Mouse (Mus musculus) midbrain, embryonic 11.5 days (tissue): ENCODE results near the gene Wdr1. TPM values are rescaled to one million over a fixed set of nuclear protein-coding genes. Genes with fewer than 3 reads are reported as not detected.

Experiments used
- ATAC-seq: fragments of 200-750 bp; cut with Nextera tagmentation; 2 replicates; pipeline ENCODE4 v1.8.0; 2017; ENCODE audit warnings: moderate TSS enrichment, moderate library complexity; ENCODE audit not compliant: low FRiP score
- DNase-seq: peaks from one replicate; pipeline ENCODE4 v3.0.0; 2015; ENCODE audit warnings: low spot score; ENCODE audit errors: missing footprints
- H3K27ac ChIP-seq: fragments of 300-500 bp; sonication (generic); 2 replicates; pipeline ENCODE4 v1.5.1; 2014; ENCODE audit warnings: low read depth, low read length
- H3K27me3 ChIP-seq: fragments of 300-500 bp; sonication (generic); 2 replicates; pipeline ENCODE4 v1.6.1; 2014; ENCODE audit warnings: mild to moderate bottlenecking, low read length, moderate library complexity, mixed read lengths; ENCODE audit not compliant: control insufficient read depth, insufficient read depth
- H3K36me3 ChIP-seq: fragments of 300-500 bp; sonication (generic); 2 replicates; pipeline ENCODE4 v1.6.1; 2014; ENCODE audit warnings: mild to moderate bottlenecking, low read length, moderate library complexity, mixed read lengths; ENCODE audit not compliant: control insufficient read depth, insufficient read depth
- H3K4me1 ChIP-seq: fragments of 300-500 bp; sonication (generic); 2 replicates; pipeline ENCODE4 v1.6.1; 2014; ENCODE audit warnings: low read length; ENCODE audit not compliant: control insufficient read depth, insufficient read depth
- H3K4me2 ChIP-seq: fragments of 300-500 bp; sonication (generic); 2 replicates; pipeline ENCODE4 v1.6.1; 2014; ENCODE audit warnings: mild to moderate bottlenecking, moderate library complexity
- H3K4me3 ChIP-seq: fragments of 300-500 bp; sonication (generic); 2 replicates; pipeline ENCODE4 v1.5.1; 2014; ENCODE audit warnings: low read depth, low read length
- H3K9ac ChIP-seq: fragments of 300-500 bp; sonication (generic); 2 replicates; pipeline ENCODE4 v1.6.1; 2014; ENCODE audit warnings: low read length
- H3K9me3 ChIP-seq: fragments of 300-500 bp; sonication (generic); 2 replicates; pipeline ENCODE4 v1.6.1; 2016; ENCODE audit warnings: low read length; ENCODE audit not compliant: control insufficient read depth
- WGBS: fragments of 180-500 bp; shearing (Covaris S2); extraction: QIAGEN DNeasy Blood & Tissue Kit; methylation state at CpG from one replicate; pipeline ENCODE4 v1.1.7; 2014; 5-methylcytosine and 5-hydroxymethylcytosine counted together
- polyA plus RNA-seq: library from polyadenylated mRNA; unstranded; fragments of >200 nt; fragmentation: Nextera tagmentation; extraction: Ambion mirVana; gene quantifications from 2 replicates; pipeline ENCODE4 v1.2.1, GENCODE M21; 2014

The Wdr1 gene
- polyA plus RNA-seq, 1 experiment from 2014 or later: 152 TPM

GRCm38 (mm10) chr5:38552615-38553014 is 10.4 kb downstream of the Wdr1 start:
- Histone ChIP-seq H3K4me1 (no peaks in the 10 kb centered on the region), H3K27me3 (no peaks in the 10 kb centered on the region), H3K36me3 (peaks cover 10% of the 10 kb centered on the region), H3K27ac (no peak overlapping the region), H3K9ac (no peak overlapping the region), H3K4me2 (no peak overlapping the region), H3K9me3 (no peaks in the 10 kb centered on the region), H3K4me3 (no peak overlapping the region)
- ATAC-seq (no peak), DNase-seq (no peak)
- WGBS: 96% methylated on average over 3 of the region's 3 CpGs

GRCm38 (mm10) chr5:38550221-38550768 is 12.7 kb downstream of the Wdr1 start:
- Histone ChIP-seq H3K4me1 (no peaks in the 10 kb centered on the region), H3K4me2 (no peak overlapping the region), H3K9me3 (no peaks in the 10 kb centered on the region), H3K4me3 (no peak overlapping the region), H3K9ac (no peak overlapping the region), H3K27me3 (no peaks in the 10 kb centered on the region), H3K27ac (no peak overlapping the region), H3K36me3 (peaks cover 23% of the 10 kb centered on the region)
- DNase-seq (no peak), ATAC-seq (no peak)
- 89% methylated on average over 1 of the region's 1 CpGs for WGBS

GRCm38 (mm10) chr5:38549461-38549909 is 13.5 kb downstream of the Wdr1 start:
- 92% methylated on average over 3 of the region's 3 CpGs for WGBS
- H3K27me3 ChIP-seq: no peaks in the 10 kb centered on the region
- H3K36me3 ChIP-seq: peaks cover 26% of the 10 kb centered on the region
- ATAC-seq (no peak), DNase-seq (no peak)
- H3K4me3 ChIP-seq: no peak overlapping the region
- no peak overlapping the region for H3K4me2 ChIP-seq
- no peaks in the 10 kb centered on the region for H3K4me1 ChIP-seq
- no peak overlapping the region for H3K27ac ChIP-seq
- no peak overlapping the region for H3K9ac ChIP-seq
- H3K9me3 ChIP-seq: no peaks in the 10 kb centered on the region

GRCm38 (mm10) chr5:38547375-38547774 is 15.6 kb downstream of the Wdr1 start:
- H3K4me3 ChIP-seq: no peak overlapping the region
- H3K27me3 ChIP-seq: no peaks in the 10 kb centered on the region
- H3K27ac ChIP-seq: no peak overlapping the region
- 92% methylated on average over 6 of the region's 6 CpGs for WGBS
- peaks cover 28% of the 10 kb centered on the region; the same call in 1 of the 2 replicates for H3K36me3 ChIP-seq
- no peaks in the 10 kb centered on the region for H3K4me1 ChIP-seq
- ATAC-seq: no peak
- DNase-seq: no peak
- no peak overlapping the region for H3K9ac ChIP-seq
- H3K9me3 ChIP-seq: no peaks in the 10 kb centered on the region
- H3K4me2 ChIP-seq: no peak overlapping the region

- no peak for DNase-seq
- no peak overlapping the region for H3K4me3 ChIP-seq
- H3K27me3 ChIP-seq: no peaks in the 10 kb centered on the region
- H3K9ac ChIP-seq: no peak overlapping the region
- H3K4me2 ChIP-seq: no peak overlapping the region
- no peak for ATAC-seq
- no peaks in the 10 kb centered on the region for H3K4me1 ChIP-seq
- no peak overlapping the region for H3K27ac ChIP-seq
- no peaks in the 10 kb centered on the region for H3K9me3 ChIP-seq
- WGBS: 89% methylated on average over 5 of the region's 5 CpGs
- H3K36me3 ChIP-seq: peaks cover 37% of the 10 kb centered on the region
These were observed 18.3 kb downstream of the Wdr1 start for GRCm38 (mm10) chr5:38544423-38545415.

DNA sequence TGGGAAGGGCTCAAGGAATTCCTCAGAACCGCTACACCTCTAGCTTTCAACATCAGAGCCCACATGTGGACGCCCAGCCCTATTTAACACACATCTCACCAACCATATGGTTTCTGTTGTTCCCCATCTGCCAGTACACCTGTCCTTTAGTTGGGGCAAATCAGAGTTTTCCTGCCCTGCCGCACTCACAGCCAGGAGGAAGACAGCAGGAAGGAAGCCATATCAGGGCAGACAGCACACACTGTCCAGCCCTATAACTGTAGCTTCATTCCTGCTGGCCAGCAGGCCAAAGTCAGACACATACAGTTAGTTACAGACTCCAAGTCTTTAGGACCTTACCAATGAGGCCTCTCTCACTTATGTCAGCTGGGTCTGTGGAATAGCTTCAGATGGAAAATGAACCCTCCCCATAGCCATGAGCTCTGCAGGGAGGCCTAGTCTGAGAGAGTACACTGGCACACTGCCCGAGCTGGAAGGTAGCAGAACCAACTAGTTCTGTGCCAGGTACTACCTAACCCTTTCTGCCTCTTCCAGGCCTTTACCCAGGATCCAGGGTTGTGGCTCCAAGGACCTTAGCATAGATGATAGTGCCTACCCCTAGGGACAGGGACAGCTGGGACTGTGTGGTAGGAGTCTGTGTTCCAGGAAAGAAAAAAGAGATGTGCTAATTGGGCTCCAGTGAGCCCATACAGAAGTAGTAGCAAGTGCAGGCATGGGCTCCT is 19.4 kb downstream of the Wdr1 start:
- no peaks in the 10 kb centered on the region for H3K4me1 ChIP-seq

DNA sequence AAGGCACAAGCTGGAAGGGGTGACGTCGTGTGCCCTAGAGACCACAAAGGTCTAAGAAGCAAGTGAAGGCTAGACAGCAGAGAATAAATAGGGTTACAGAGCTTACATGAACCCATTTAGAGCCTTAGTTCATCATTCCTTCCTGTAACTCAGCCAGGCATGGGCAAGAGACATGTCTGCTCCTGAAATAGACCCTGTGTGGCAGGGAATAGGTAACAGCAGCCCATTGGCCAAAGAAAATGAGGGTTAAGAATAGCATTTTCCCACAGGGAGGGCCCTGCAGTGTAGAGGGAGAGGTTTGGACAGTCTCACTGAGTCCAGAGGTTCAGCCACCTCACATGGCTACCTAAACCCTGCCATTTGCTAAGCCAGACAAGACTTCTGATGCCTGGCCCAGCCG is 21.3 kb downstream of the Wdr1 start:
- Histone ChIP-seq H3K4me3 (no peak overlapping the region), H3K4me2 (no peak overlapping the region), H3K36me3 (peaks cover 31% of the 10 kb centered on the region), H3K9me3 (no peaks in the 10 kb centered on the region), H3K9ac (no peak overlapping the region), H3K27ac (no peak overlapping the region), H3K27me3 (no peaks in the 10 kb centered on the region), H3K4me1 (no peaks in the 10 kb centered on the region)
- ATAC-seq: no peak
- DNase-seq: no peak
- 91% methylated on average over 3 of the region's 3 CpGs for WGBS

More for the DNA sequence above, 19.4 kb downstream of the Wdr1 start:
- Histone ChIP-seq H3K27ac (no peak overlapping the region), H3K36me3 (peaks cover 40% of the 10 kb centered on the region), H3K4me2 (no peak overlapping the region), H3K9ac (no peak overlapping the region), H3K4me3 (no peak overlapping the region), H3K9me3 (no peaks in the 10 kb centered on the region), H3K27me3 (no peaks in the 10 kb centered on the region)
- WGBS: 89% methylated on average over 4 of the region's 4 CpGs
- DNase-seq (no peak), ATAC-seq (no peak)

- Histone ChIP-seq H3K9me3 (no peaks in the 10 kb centered on the region), H3K4me2 (no peak overlapping the region), H3K27ac (no peak overlapping the region), H3K27me3 (no peaks in the 10 kb centered on the region), H3K4me3 (no peak overlapping the region), H3K36me3 (peaks cover 31% of the 10 kb centered on the region), H3K9ac (no peak overlapping the region), H3K4me1 (no peaks in the 10 kb centered on the region)
- WGBS: 82% methylated on average over 1 of the region's 1 CpGs
- ATAC-seq (no peak), DNase-seq (no peak)
These were observed 22.1 kb downstream of the Wdr1 start for GRCm38 (mm10) chr5:38540898-38541297.

DNA sequence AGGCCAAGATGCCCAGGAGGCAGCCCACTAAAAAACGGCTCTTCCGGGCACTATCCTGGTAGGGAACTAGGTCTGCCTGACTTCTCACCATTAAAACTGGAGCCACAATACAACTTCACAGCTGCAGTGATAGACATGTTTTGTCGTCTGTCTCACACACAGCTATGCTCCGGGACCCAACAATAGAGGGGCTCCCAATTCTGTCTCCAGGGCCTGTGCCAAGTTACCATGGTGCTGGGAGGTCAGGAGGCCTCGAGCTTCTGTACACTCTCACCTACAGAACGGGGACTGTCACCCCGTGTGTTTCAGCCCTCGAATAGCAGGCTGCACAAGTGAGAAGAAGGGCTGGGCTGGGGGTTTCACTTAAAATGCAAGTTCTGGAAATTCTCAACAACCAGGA is 24.5 kb downstream of the Wdr1 start:
- no peaks in the 10 kb centered on the region for H3K4me1 ChIP-seq
- no peak overlapping the region for H3K27ac ChIP-seq
- H3K27me3 ChIP-seq: no peaks in the 10 kb centered on the region
- no peak for DNase-seq
- no peak overlapping the region for H3K4me3 ChIP-seq
- H3K36me3 ChIP-seq: peaks cover 33% of the 10 kb centered on the region
- H3K9ac ChIP-seq: no peak overlapping the region; the same call in 1 of the 2 replicates
- WGBS: 91% methylated on average over 8 of the region's 8 CpGs
- no peak overlapping the region for H3K4me2 ChIP-seq
- ATAC-seq: no peak
- H3K9me3 ChIP-seq: no peaks in the 10 kb centered on the region
